Mouse (Mus musculus) hematopoietic stem cell, adult 5-6 weeks (primary cell): ENCODE measurements at regions not wholly inside any gene's neighbourhood (a gene's known extent, or its start where the extent isn't known, plus 50 kb on each side); places are given as distances from the start of the nearest gene placed in this dataset.
"Not testable (repeated sequence)": the region's sequence is repeated elsewhere in the genome, so short reads cannot be mapped to it uniquely, and the experiment has no call there.

ENCODE experiments used
- ATAC-seq, 2 experiments: fragments of 125-278 bp in 1 of 2; replicated peaks in 1 of 2; 2 replicates each; pipeline ENCODE4 v1.8.0; 2016 to 2017; ENCODE audit warnings: inconsistent platforms in 2 of 2, mild to moderate bottlenecking in 2 of 2, moderate number of reproducible peaks in 2 of 2, low read depth in 1 of 2, moderate TSS enrichment in 1 of 2; ENCODE audit not compliant: low FRiP score in 2 of 2, poor library complexity in 2 of 2, severe bottlenecking in 2 of 2, insufficient read depth in 1 of 2, low TSS enrichment in 1 of 2

- ATAC-seq: no peak
Observed at GRCm38 (mm10) chr10:120284785-120285184, 57.9 kb downstream of the Llph start.

- no peak; a peak in 1 of 4 replicates for ATAC-seq
Observed at GRCm38 (mm10) chr10:120291912-120292311, 65.0 kb downstream of the Llph start.

- ATAC-seq: not testable (repeated sequence)
Observed at GRCm38 (mm10) chr10:120293381-120293780, 66.5 kb downstream of the Llph start.

- no peak for ATAC-seq
Observed at GRCm38 (mm10) chr10:120294487-120294886, 67.6 kb downstream of the Llph start.

- no peak for ATAC-seq
Observed at GRCm38 (mm10) chr10:120297311-120297710, 70.4 kb downstream of the Llph start.

- no peak for ATAC-seq
Observed at GRCm38 (mm10) chr10:120298293-120298927, 71.5 kb downstream of the Llph start.

- ATAC-seq: peak in 1 of 2 experiments; percentile 48; a peak in 1 of 4 replicates
Observed at GRCm38 (mm10) chr10:120306010-120306409, 79.1 kb downstream of the Llph start.

- ATAC-seq: no peak
Observed at GRCm38 (mm10) chr10:120308681-120309080, 81.8 kb downstream of the Llph start.
